Comparison of ENCODE assay signal across 25 mouse cellular contexts in genomic region chr6:84043251-84043940, GRCm38 (mm10). TPM values are rescaled to one million over a fixed set of nuclear protein-coding genes. Genes with fewer than 3 reads are reported as not detected.
A peak's percentile ranks its signal among the peaks of the same experiment; 100 is the strongest.
DNase-seq lines count a peak whose midpoint lies in the region; ATAC-seq and TF ChIP-seq lines count a peak whose summit lies in the region.
"Had no signal": no experiment of that assay in that cellular context is flagged by ENCODE, and none has a peak within 500 bp of the region (broad histone marks: within the 10 kb centered on the region; RNA-seq: fewer than 3 reads in every experiment).

No protein-coding gene starts in this region.

- H3K27me3 ChIP-seq in liver, adult 2 months (ENCODE audit: control insufficient read depth, insufficient read depth, low read length) = no peaks in the 10 kb centered on the region
- H3K27me3 ChIP-seq in liver, embryonic 11.5 days (replicated peaks; ENCODE audit: control insufficient read depth, insufficient read depth, low read length) = no peaks in the 10 kb centered on the region
- no peaks in the 10 kb centered on the region for H3K27me3 ChIP-seq in CH12.LX (replicated peaks)
- H3K27me3 ChIP-seq: embryonic facial prominence, embryonic 15.5 days; forebrain, embryonic 15.5 days; heart, embryonic 12.5 days; intestine, embryonic 15.5 days; Patski had no signal

- H3K4me2 ChIP-seq in liver, embryonic 11.5 days = no peak overlapping the region
- peak overlapping the region; percentile 19; the same call in 1 of the 2 replicates for H3K4me2 ChIP-seq in CH12.LX (ENCODE audit: insufficient read depth, low read depth, poor library complexity, severe bottlenecking)
- H3K4me2 ChIP-seq: embryonic facial prominence, embryonic 15.5 days; forebrain, embryonic 15.5 days; heart, embryonic 12.5 days; hindbrain, embryonic 14.5 days; intestine, embryonic 15.5 days had no signal

- TF ChIP-seq EP300 in CH12.LX (IDR thresholded peaks at IDR 0.05; ENCODE audit: low read length) = no peak

- no peaks in the 10 kb centered on the region for H3K9me3 ChIP-seq in liver, embryonic 11.5 days (ENCODE audit: control insufficient read depth, low read length)
- no peaks in the 10 kb centered on the region for H3K9me3 ChIP-seq in CH12.LX (replicated peaks; ENCODE audit: low read length)
- H3K9me3 ChIP-seq: embryonic facial prominence, embryonic 15.5 days; forebrain, embryonic 10.5 days; forebrain, embryonic 15.5 days; heart, embryonic 12.5 days; hindbrain, embryonic 10.5 days; intestine, embryonic 15.5 days had no signal

- 0 out of 2 replicates have a peak overlapping the region, but pooled peaks have one; percentile 19 for H3K27ac ChIP-seq in liver, adult 2 months (replicated peaks; ENCODE audit: insufficient read depth, low read depth, low read length)
- no peak overlapping the region for H3K27ac ChIP-seq in liver, embryonic 11.5 days (ENCODE audit: low read depth, low read length)
- H3K27ac ChIP-seq in CH12.LX (ENCODE audit: insufficient read depth, low read depth) = no peak overlapping the region
- H3K27ac ChIP-seq: embryonic facial prominence, embryonic 15.5 days; forebrain, embryonic 10.5 days; forebrain, embryonic 15.5 days; hindbrain, embryonic 10.5 days; hindbrain, embryonic 14.5 days; intestine, embryonic 15.5 days had no signal

- H3K36me3 ChIP-seq in liver, adult 2 months (ENCODE audit: control insufficient read depth, insufficient read depth, low read length) = no peaks in the 10 kb centered on the region
- H3K36me3 ChIP-seq in liver, embryonic 11.5 days (ENCODE audit: control insufficient read depth, insufficient read depth, low read length) = no peaks in the 10 kb centered on the region
- no peaks in the 10 kb centered on the region for H3K36me3 ChIP-seq in CH12.LX (replicated peaks in 1 of 2; ENCODE audit: control insufficient read depth in 1 of 2, insufficient read depth in 1 of 2, low read length in 1 of 2)
- H3K36me3 ChIP-seq: embryonic facial prominence, embryonic 15.5 days; forebrain, embryonic 10.5 days; forebrain, embryonic 15.5 days; hindbrain, embryonic 10.5 days; intestine, embryonic 15.5 days had no signal

- whole genome bisulfite sequencing in liver, adult 2 months = 56% methylated on average over 6 of the region's 6 CpGs
- 55% methylated on average over 6 of the region's 6 CpGs for WGBS in liver, embryonic 11.5 days

- H3K4me3 ChIP-seq in liver, adult 2 months (ENCODE audit: insufficient read depth, low read depth, low read length) = no peak overlapping the region
- no peak overlapping the region for H3K4me3 ChIP-seq in liver, embryonic 11.5 days (ENCODE audit: low read depth, low read length)
- H3K4me3 ChIP-seq in CH12.LX (replicated peaks in 1 of 3; ENCODE audit: low read depth in 2 of 3, low read length in 2 of 3, poor library complexity in 1 of 3) = no peak overlapping the region
- H3K4me3 ChIP-seq: embryonic facial prominence, embryonic 15.5 days; erythroblast, embryonic 14.5 days; forebrain, embryonic 10.5 days; forebrain, embryonic 15.5 days; heart, embryonic 12.5 days; hindbrain, embryonic 10.5 days; intestine, embryonic 15.5 days had no signal

- H3K79me2 ChIP-seq in liver, adult 2 months (ENCODE audit: control insufficient read depth, insufficient read depth, low read length) = no peaks in the 10 kb centered on the region
- H3K79me2 ChIP-seq in CH12.LX (replicated peaks; ENCODE audit: control insufficient read depth, extremely low read depth, insufficient read depth, poor library complexity, severe bottlenecking) = no peaks in the 10 kb centered on the region

- no peak for TF ChIP-seq CTCF in liver, adult 2 months (IDR thresholded peaks at IDR 0.05; ENCODE audit: low read depth, low read length)
- TF ChIP-seq CTCF in CH12.LX (conservative IDR thresholded peaks at IDR 0.05 in 1 of 2, IDR thresholded peaks at IDR 0.05 in 1 of 2; ENCODE audit: low read depth in 2 of 2, low read length in 2 of 2) = no peak

- peak; percentile 80 for DNase-seq in liver, adult 2 months (ENCODE audit: extremely low read depth, low read depth, low spot score)
- DNase-seq in liver, embryonic 11.5 days (ENCODE audit: low spot score) = no peak
- DNase-seq in 416B (ENCODE audit: low read depth) = peak; percentile 22
- DNase-seq in CH12.LX (ENCODE audit: extremely low read depth) = no peak
- DNase-seq in yolk sac, embryonic 10.5 days (ENCODE audit: low spot score) = peak; percentile 31
- no peak for DNase-seq in gastrocnemius, postnatal 4 days (ENCODE audit: low spot score in 2 of 2)
- DNase-seq: adrenal gland, adult 8-10 months; B cell, adult 2 months; cerebellum, adult 8-10 months; cerebellum, postnatal 14 days; embryo, embryonic 11 days; gastrocnemius, postnatal 36 days; heart, adult 18-20 months had no signal

- no peak overlapping the region for H3K9ac ChIP-seq in liver, adult 2 months (ENCODE audit: low read depth, low read length)
- no peak overlapping the region for H3K9ac ChIP-seq in liver, embryonic 11.5 days (ENCODE audit: low read depth, low read length)
- no peak overlapping the region for H3K9ac ChIP-seq in CH12.LX (ENCODE audit: insufficient read depth, low read depth)
- H3K9ac ChIP-seq: embryonic facial prominence, embryonic 15.5 days; forebrain, embryonic 15.5 days; heart, embryonic 12.5 days; hindbrain, embryonic 14.5 days; intestine, embryonic 15.5 days had no signal

- TF ChIP-seq RAD21 in CH12.LX (IDR thresholded peaks at IDR 0.05; ENCODE audit: low read depth, low read length) = no peak

- dilution Hi-C loops in CH12.LX (cut with MboI; ENCODE audit: extremely low pct_ligation_motif_present, extremely low pct_unique_long_range_greater_than_20kb, low sequenced_read_pairs) = no loop called here

- no peaks in the 10 kb centered on the region for H3K4me1 ChIP-seq in liver, adult 2 months (ENCODE audit: control insufficient read depth, insufficient read depth, low read length)
- no peaks in the 10 kb centered on the region for H3K4me1 ChIP-seq in liver, embryonic 11.5 days (replicated peaks; ENCODE audit: control insufficient read depth, insufficient read depth, low read length)
- H3K4me1 ChIP-seq in CH12.LX (ENCODE audit: control insufficient read depth in 1 of 2, insufficient read depth in 2 of 2) = peaks cover 0 to 5% of the 10 kb centered on the region in 2 experiments; a peak in 2 of 4 replicates
- H3K4me1 ChIP-seq: embryonic facial prominence, embryonic 15.5 days; forebrain, embryonic 10.5 days; forebrain, embryonic 15.5 days; heart, embryonic 12.5 days; intestine, embryonic 15.5 days had no signal

- no peak for TF ChIP-seq POLR2A in liver, adult 2 months (IDR thresholded peaks at IDR 0.05; ENCODE audit: extremely low read depth, insufficient read depth, low read length)
- no peak for TF ChIP-seq POLR2A in CH12.LX (IDR thresholded peaks at IDR 0.05; ENCODE audit: low read depth, low read length)

- no peak for ATAC-seq in liver, embryonic 11.5 days (replicated peaks; ENCODE audit: low FRiP score)
- ATAC-seq: activated CD4-positive, CD25-positive, alpha-beta regulatory T cell, adult 4 months; CD4-positive, CD25-positive, alpha-beta regulatory T cell, adult 4 months; forebrain, embryonic 15.5 days; intestine, embryonic 15.5 days; Patski had no signal

- in situ Hi-C loops in CH12.LX (cut with MboI; ENCODE audit: low pct_ligation_motif_present, low pct_unique_long_range_greater_than_20kb, low sequenced_read_pairs) = no loop called here

TF ChIP-seq in CH12.LX, 34 proteins besides CTCF, POLR2A, EP300 and RAD21:
- TF ChIP-seq GABPA (IDR thresholded peaks at IDR 0.05; ENCODE audit: insufficient replicate concordance, low read depth, low read length) (no peak), POLR2AphosphoS2 (IDR thresholded peaks at IDR 0.05; ENCODE audit: low read depth, low read length) (no peak), USF1 (IDR thresholded peaks at IDR 0.05; ENCODE audit: low read depth, low read length) (no peak), BHLHE40 (IDR thresholded peaks at IDR 0.05; ENCODE audit: low read depth, low read length) (peak; percentile 59), JUND (conservative IDR thresholded peaks at IDR 0.05; ENCODE audit: low read depth, low read length) (no peak)

RNA-seq across cellular contexts. Expression of gene Dysf, which starts 35.0 kb away (rescaled TPM):
- 2.4 and 4.5 TPM in 2 replicates for total RNA-seq in liver, adult 2 months (2014; rRNA removed)
- polyA plus RNA-seq in liver, adult 2 months (2012; rRNA removed) = 2.8 and 3.3 TPM in 2 replicates
- polyA plus RNA-seq in liver, embryonic 11.5 days (2014; fragmentation: Nextera tagmentation; extraction: Ambion mirVana) = 4.7 and 5.3 TPM in 2 replicates
- 0.34 and 0.38 TPM in 2 replicates for total RNA-seq in CH12.LX (2012; rRNA removed)
- total RNA-seq in CH12.LX (2014; rRNA removed) = 0.05 and 0.09 TPM in 2 replicates
- 0.39 and 0.59 TPM in 2 replicates for polyA plus RNA-seq in CH12.LX (2012; ENCODE audit: insufficient read length, low read depth)
- total RNA-seq in gastrocnemius, postnatal 4 days (2021) = 100 to 1,000 TPM; 113 to 130 TPM
- total RNA-seq: common myeloid progenitor, adult 5-6 weeks had no signal
- polyA plus RNA-seq: activated CD4-positive, CD25-positive, alpha-beta regulatory T cell, adult 4 months; CD4-positive, CD25-positive, alpha-beta regulatory T cell, adult 4 months had no signal

Comparison
In these comparisons a context has a peak if more than half of its experiments do, and no peak if none do; other contexts are left out.
1. DNase-seq: peak in liver, adult 2 months (single experiment), 416B (single experiment) and yolk sac, embryonic 10.5 days (single experiment); none in liver, embryonic 11.5 days (single experiment), CH12.LX (single experiment) and gastrocnemius, postnatal 4 days (0 of 2).
2. RNA of gene Dysf, which starts 35.0 kb away (total RNA-seq): 113 to 130 TPM in gastrocnemius, postnatal 4 days; 2.4 to 4.5 TPM in liver, adult 2 months and 0.05 to 0.38 TPM in CH12.LX; every median in the first group is over 10 times any median in the second.